Mouse (Mus musculus): ENCODE results near the gene Gnaq.
"Not testable (repeated sequence)": the region's sequence is repeated elsewhere in the genome, so short reads cannot be mapped to it uniquely, and the experiment has no call there.

Gnaq gene

DNA sequence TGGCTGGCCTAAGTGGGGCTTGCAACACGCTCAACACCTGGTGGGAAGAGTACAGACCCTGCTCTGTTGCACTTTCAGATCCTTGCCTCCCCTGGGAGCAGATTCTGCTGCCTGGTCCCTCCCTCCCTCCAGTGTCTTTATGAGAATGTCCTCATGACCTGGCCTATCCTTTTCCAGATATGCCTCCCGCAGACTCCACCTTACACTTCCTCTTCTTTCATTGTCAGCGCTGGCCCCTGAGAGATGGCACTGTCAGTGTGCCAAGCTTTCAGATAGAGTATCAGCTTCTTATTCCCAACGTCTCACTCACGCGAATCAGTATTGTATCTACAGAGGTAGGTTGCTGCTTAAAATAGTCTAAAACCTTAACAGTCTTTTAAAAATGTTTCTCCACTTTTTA is 129.0 kb downstream of the Gnaq start:
- DNase-seq, result no peak

DNA sequence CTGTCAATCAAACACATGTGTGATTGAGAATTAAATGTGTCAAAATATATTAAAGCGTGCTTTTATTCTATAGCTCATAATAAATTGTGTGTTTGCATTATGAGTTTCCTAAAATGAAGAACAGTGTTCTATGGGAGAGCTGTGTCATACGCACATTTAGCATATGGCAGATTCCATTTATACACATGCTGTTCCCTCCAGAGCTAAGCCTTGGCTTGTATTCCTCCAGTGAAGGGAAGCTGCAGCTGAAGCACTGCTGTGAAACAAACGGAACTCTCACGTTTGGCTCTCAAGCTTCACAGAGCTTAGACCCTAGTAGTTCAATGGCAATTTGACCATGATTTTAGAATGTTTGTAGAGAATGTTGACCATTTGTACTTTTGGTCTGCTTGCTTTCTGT is 129.7 kb downstream of the Gnaq start:
- no peak for DNase-seq

DNA sequence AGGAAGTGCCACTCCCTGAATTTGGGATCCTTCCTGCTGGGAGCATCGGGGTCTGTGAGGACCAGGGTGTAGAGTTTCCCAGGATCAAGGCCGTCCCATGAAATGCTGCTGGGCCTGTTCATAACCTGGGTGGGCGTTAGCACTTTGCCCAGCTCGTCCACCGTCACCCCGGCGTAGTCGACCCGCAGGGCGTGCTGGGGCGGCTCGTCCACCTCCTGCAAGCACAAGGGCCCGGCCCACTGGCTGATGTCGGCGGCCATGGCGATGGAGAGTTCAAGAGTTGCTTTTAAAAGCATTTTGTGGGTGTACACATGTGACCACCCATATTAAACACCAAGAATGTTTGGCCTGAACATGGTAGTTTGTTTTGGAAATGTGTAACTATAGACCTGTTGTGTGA is 134.7 kb downstream of the Gnaq start:
- DNase-seq, result not testable (repeated sequence)

DNA sequence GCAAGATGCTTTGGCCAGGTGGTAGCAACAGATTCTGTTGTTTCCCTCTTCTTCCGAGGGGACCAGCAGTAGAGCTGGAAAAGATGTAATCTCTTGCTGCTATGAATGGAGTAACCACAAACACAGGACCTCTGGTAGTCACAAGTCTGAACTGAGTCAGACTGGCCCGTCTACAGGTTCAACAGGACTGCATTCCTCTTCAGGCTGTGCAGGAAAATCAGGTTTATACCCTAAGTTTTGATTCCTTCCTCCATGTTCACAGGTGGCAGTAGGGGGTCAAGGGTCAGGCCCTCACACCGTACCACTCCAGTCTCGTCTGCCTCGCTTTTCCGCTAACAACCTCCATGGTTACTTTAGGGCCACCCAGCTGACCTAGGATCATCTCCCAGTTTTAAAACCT is 137.6 kb downstream of the Gnaq start:
- DNase-seq, result no peak

DNA sequence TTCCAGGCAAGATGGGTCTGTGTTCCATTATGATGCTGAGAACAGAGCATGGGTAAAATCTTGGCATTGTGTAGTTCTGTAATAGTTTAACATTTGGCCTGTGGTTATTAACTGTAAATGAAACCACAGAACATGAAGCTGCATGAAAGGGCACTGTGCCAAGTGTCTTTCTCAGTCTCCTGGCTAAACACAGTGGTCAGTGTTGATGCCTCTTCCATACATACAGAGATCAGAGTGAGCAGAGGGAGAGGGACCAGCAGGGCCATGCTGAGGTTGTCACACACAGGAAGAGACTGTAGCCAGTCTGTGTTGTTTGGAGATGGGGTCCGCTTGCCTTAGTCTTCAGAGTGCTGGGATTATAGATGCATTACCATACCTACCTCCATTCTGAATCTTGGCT is 138.4 kb downstream of the Gnaq start:
- DNase-seq, result no peak

DNA sequence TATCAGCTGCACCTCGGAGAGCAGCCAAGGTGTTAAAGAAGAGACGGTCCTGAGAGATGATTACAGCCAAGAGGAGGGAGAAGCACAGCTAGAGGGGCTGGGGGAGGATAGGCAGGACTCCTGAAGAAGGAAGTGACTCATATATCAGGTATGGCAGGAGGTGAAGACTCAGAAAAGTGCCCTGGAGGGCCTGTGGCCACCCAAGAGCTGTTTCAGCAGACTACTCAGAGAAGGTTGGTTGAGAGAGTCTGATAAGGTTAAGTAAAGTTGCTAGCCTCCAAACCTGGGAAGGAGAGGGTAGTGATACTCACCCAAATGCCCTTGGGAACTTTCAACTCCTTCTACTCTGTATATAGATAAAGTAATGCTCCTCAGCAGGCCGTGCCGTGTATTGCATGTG is 140.4 kb downstream of the Gnaq start:
- no peak for DNase-seq

DNA sequence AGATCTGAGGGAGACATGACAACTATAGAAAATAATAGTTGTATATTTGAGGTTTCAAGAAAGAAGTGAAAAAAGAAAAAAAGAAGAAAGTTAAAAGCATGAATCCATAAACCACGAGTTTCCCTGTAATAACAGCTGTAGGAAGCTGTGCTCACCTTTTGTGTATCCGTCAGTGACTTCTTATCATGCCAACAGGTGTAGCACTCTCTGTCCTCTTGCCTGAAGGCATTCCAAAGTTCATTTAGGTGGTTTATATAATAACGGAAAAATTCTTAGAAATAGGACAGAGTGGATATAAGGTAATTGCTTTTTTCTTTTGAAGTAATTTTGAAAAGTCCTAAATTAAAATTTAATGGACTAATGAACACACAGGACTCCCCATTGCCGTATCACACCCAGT is 147.6 kb downstream of the Gnaq start:
- DNase-seq, result no peak

DNA sequence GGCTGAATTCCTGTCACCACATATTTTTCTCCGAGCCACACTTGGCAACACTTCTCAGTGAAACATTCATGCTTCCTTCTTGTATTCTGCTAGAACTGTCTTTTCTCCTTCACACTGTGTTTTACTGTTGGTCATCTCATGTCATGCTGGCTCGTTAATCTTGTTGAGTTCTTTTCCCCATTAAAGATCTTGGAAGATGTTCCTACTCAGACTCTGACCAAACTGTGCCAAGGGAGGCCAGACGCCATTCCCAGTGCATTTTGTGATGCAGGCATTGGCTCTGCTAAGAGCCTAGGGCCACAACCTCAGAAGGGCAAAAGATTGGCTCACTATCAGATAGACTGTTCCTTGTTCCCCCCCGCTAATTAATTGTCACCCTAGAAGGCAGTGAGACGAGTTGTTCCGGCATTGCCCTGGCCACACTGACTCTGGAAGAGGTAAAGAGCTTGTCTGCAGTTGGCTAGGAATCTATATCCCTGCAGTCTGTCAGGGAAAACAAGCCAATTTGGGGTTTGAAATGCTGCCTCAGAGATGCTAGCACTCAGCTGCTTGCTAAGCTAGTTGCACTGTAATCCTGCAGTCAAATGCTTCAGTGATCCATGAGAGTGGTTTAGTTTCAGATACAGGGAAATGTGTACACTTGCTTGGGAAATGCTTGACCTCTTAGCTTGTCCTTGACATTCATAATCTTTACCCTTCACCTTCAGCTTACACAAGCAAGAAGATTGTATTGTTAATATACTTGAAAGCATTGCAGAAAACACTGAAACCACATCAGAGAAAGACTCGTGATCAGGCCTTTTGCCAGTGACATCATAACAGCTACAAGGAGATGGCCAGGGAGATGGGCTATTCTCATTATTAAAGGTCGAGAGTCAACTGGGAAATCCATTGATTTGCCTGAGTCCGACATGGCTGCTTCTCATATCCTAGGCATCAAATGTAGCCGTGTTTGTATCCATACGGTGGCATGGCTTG is 152.7 kb downstream of the Gnaq start:
- DNase-seq, result no peak

DNA sequence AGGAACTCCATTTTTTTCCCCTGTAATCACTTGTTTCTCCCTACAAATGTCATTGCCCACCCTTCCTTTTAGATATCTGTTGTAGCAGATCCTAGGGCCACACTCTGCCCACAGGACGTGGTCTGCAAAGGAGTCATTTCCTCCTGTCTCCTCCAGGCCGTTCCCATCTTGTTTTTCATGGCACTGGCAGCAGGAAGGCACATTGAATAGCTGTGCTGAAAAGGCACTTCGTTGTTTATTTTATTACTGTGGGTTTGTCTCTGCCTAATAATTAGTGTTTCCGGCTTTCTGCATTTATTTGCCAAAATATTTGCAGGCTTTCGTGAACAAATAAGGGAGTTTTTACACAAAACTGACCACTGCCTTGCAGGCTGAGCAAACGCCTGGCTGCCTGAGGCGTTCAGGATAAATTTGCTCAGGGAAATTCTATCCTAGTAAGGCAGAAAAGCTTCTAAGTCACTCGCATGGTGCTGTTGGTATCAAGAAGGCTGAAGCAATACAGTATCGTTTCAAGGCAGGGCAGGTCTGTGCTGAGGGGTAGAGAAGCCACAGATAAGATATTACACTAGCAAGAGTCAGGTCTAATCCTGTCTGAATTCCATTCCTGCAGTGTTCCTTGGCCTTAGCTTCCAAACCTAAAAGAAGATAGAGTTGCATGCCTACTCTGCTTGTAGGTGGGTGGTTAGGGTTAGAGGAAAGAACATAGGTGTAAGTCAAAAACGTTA is 154.0 kb downstream of the Gnaq start:
- no peak for DNase-seq

DNA sequence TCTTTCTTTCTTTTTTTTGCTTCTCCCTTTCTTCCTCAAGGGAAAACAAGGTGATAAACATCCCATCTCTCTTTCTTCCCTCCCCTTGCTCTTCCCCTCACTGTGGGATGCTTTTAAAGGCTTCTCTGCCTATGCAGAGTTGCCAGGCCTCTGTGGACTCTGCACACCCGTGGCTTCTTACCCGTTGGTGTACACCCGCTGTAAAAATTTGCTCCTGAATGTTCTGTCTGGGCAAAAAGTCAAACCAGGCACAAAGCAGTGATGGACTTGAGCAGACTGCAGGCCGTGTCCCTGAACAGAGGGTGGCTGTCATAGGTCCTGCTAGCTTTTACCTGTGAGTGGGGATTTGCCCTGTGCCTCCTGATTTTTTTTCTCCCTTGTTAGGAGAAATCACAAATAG is 154.7 kb downstream of the Gnaq start:
- DNase-seq, result no peak

DNA sequence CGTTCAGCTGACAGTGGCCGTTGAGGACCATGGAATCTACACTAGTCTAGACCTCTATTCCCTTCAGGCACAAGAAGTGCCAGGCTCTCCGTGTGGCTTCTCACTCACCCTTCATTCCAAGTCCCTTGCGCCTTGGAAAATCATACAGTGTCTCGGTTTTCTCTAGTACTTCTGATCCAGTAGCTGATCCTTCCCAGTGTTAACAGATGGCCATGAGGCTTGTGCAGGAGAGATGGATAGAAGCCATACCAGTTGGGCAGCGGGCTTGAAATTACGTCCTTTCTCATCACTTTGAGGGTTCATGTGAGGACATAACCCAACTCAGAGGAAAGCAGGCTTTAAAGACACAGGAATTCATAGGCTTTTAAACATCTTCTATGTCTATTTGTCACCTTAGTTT is 155.3 kb downstream of the Gnaq start:
- no peak for DNase-seq

DNA sequence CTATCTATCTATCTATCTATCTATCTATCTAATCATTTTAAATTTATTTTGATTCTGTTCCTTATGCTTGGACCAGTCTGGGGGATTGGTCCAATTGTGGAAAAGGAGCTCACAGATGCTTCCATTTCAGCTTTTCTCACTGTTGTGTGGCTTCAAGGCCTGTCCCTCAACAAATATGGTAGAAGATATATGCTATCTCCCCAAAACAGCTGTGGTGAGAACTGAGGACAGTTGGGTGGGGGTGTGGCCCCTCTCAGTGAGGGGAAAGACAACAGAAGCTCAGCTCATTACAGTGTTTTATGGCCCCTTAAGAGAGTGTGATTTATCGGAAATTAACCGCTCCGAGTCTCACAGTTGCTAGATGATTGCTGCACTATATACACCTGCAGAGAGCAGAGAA is 158.5 kb downstream of the Gnaq start:
- no peak for DNase-seq

DNA sequence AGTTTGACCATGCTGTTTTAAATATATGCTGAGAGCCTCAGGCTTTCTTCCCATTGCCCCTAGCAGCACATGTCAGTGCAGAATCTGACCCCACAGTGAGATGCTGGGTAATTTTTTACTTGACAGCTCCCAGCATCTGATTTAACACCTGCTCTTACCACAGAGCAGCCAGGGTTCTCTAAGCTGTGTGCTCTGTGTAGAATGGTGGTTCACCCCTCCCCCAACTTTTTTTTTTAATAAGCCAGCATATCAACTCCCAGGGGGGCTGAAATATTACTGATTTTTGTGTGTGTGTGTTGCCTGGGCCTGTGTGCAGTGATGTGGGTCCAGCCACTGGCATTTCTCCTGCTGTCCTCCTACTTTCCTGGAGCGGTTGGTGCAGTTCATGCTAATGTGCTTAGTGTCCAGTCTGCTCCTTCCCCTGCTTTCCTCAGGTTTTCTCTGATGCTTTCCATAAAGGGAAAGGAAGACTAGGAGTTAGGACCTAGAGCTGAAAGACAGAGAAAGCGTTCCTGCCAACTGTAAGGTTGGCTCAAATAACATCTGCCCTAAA is 159.5 kb downstream of the Gnaq start:
- DNase-seq, result no peak

DNA sequence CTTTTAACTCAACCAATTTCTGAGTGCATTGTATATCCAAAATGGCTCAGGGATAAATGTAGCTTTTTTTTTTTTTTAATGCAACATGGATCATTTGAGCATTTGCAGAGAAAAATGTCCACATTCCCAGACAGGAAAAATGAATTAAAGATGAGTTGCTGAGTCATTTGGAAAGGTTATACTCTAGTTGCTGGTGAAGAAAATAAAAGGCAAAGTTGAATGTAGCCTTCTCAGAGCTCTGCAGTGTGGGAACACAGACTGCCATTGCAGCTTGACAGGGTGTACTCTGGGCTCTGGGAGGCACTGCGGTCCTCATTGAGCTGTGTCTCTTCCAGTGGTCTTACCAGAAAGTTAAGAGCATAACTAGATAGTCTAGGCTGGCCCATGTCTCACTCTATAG is 160.3 kb downstream of the Gnaq start:
- no peak for DNase-seq

DNA sequence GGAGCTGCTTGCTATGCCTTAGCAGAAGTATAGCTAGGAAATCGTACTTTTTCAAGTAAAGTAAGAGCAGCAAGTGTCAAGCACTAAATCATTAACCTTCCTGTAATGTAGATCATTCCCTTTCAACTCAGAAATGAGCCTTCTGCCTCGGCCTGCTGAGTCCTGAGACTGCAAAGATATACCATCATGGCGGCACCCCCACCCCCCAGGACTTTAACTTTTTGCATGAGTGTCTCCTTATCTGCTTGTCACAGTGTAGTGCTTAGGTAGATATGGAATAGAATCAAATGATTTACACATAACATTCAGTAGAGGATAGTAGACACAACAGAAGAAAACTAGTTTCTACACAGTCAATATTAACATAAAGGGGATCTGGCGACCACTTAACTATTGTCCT is 167.8 kb downstream of the Gnaq start:
- DNase-seq, result no peak

DNA sequence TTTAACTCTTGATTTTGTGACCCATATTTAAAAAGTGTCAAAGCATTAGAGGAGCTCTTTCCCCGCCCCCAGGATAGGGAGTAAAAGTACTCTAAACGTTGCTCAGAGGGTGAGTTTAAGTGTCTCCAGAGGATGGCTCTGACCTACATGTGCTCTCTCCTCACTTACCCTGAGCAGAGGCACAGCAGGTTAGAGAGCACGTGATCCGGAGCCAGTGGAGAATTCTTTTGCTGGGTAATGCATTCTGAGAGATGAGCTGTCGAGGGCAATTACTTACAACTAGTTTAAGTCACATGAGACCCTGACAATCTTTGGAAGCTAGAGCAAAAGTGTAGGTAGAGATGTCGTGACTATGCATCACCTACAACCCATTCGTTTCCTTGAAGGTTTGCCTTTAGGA is 168.7 kb downstream of the Gnaq start:
- no peak for DNase-seq

DNA sequence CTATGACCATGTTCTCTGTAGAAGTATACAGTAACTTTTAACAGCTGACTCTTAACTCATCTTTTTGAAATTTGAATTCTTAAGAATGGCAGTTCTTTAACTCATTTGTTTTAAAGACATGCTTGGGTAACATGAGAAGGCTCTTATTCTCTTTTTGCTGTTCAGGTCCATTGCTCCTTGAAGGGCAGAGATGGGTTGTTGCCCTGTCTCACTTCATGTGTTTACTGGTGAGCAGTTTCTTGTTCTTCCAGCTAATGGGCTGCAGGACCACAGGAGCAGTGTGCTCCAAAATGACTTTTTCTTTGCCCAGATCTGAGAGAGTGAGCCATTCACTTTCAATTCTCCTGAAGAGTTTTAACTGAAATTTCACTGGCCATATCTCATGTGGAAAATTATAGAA is 176.4 kb downstream of the Gnaq start:
- DNase-seq, result no peak

DNA sequence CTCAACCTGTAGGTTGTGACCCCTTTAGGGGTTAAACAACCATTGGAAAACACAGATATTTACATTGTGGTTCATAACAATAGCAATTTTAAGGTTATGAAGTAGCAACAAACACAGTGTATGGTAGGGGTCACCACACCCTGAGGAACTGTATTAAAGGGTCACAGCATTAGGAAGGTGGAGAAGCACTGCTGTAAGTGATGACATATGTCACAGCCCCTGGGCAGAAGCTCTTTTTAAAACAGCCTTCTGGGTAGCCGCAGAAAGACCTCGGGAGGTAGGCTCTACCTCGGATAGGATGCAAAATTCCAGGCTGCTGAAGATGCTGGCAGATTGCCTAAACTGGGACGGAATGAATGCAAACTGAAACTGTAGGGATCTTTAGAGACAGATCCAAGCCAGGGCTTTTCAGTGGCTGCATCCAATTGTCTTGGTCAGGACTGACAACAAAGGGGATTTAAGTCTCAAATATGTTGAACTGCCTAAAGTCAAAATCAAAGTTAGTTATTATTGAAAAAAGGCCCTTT is 181.7 kb downstream of the Gnaq start:
- DNase-seq, result no peak

DNA sequence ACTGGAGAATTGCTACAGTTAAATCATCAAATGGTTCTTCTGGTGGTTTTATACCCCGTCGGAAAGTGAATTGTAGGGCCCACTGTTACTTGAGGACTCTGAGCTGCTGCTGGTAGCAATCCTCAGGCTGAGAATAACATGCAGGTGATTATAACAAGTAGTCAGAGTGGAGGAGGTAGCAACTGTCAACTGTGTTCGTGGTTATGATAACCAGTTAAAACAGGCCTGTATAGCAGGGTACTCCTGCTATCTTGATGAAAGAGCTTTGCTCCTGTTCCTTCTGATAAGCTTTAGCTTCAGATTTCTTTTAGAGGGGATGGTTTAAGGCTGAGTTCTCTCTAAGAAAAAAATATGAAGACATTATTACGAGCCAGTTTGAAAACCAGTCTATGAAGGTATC is 182.9 kb downstream of the Gnaq start:
- DNase-seq, result no peak

DNA sequence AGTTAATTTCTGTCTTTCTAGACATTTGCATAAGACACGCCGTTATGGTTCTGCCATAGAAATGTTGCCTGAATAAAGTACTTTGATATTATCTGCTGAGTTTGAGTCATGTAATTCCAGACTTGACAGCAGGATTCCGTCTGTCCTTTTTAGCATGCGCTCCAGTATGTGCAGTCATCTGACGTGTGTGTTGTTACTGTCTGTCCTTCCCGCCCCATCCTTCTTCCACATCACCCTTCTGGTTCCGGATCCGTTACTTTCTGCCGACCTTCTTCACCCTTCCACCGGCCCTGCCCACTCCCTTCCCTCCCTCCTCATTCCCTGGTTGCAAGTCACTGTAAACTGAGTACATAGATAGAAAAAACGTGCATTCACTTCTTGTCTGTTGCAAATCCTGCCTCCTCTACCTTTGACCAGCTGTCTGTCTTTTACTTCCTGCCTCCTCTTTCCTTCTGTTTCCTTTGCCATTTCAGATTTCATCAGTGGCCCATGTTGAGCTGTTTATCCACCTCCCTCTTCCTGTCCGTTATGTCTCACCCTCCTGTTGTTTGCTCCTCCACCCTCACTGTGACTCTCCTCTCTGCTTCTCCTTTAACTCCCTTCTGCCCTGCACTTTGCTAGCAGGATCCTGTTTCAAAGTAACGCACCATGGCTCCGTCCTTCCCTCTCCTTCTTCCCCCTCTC is 185.6 kb downstream of the Gnaq start:
- no peak for DNase-seq

DNA sequence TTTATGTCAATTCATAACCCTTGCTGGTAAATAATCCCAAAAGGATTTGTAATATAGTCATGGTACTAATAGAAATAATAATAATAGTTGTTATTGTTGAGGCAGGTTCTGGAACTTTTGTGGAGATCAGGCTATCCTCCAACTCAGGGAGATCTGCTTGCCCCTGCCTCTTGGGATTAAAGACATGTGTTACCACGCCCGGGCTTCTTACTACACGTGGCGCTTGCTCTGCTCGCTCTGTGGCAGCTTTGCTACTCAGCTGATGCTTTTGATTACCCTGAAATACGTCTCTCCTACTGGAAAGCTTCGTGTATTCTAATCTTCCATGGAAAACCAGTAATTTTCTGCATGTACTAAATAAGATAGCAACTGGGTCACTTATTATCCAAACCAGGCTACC is 187.4 kb downstream of the Gnaq start:
- DNase-seq, result no peak

DNA sequence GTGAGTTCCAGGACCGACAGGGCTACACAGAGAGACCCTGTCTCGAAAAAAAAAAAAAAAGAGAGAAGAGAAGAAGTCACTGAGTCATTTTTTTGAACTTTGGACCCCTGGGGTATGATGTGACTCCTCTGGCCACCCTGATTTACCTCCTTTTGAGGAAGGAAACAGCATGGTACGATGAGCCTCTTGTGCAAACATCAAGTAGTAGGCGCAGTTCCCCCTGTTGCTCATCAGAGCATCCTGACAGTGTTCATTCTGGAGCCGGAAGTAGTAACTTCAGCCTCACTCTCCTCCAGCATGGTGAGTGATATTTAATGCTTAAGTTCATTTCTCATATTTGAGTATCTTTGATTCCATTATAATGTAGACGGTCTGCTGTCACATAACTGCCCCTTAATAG is 190.4 kb downstream of the Gnaq start:
- DNase-seq, result no peak

DNA sequence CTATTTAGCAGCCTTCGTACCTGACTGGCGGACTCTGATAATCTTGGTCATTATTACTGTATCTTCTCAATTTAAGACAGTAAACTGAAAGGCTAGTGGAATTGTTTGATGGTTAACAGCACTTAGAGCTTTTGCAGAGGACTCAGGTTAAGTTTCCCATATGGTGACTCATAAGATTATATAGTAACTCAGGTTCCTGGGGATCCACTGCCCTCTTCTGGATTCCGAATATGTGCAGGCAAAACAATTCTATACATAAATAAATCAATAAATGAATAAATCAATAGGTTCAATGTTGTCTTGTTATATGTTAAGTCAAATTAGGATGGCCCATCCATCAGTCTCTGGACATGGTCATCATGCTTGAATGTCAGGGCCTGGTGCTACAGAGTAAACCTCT is 191.6 kb downstream of the Gnaq start:
- DNase-seq, result no peak

Measured in thymus, postnatal 14 days (tissue).